Mouse (Mus musculus) left cerebral cortex, postnatal 36 days (tissue): ENCODE results near the gene Fzd10. TPM values are rescaled to one million over a fixed set of nuclear protein-coding genes. Genes with fewer than 3 reads are reported as not detected.

ENCODE experiments used
- DNase-seq, 2 experiments: peaks; one replicate each; pipeline ENCODE4 v3.0.0; 2021 to 2022; ENCODE audit warnings: low spot score in 2 of 2, mixed read lengths in 1 of 2
- intact Hi-C: fragments of 180-260 bp; cut with DNase I; formaldehyde crosslinking; loops from one replicate; pipeline ENCODE4 v1.15.1; 2025
- total RNA-seq, 2 experiments: library from RNA; stranded (reverse); gene quantifications; 2 replicates each; pipeline ENCODE4 v1.2.3; 2021

Gene Fzd10
- total RNA-seq, 2 experiments from 2014 or later = 3.1 to 3.9 TPM

DNA sequence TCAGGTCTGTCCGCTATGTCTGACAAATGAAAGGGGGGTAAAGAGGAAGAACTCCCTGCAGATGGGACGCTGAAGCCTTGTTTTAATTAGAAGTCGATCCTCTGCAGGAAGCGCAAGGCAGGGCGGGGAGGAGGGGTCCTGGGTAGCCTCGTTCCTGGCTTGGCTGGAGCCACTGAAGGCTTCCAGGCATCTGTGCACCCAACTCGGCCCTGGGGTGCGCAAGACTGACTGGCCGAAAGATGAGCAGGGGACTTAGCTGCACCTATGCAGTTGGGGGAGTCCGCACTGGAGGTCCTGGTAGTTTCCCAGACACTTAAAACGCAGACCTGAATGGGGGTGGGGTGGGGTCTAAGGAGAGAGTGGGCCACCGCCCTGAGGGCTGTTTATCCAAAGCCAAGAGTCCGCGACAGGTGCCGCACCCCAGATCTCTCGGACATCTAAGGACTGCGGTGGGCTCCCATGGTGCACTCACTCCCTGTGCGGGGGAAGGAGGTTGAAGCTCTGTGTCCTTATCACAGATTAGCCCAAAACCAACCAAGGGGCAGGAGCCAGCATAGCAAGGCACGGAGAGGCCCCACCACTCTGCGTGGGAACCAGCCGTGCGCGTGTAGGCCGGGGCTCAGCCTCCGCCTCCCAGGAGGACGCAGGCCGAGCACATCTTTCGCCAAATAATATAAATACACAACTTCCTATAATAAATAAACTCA, 1.1 kb upstream of the Fzd10 start:
- intact Hi-C loops = loop anchor here (5.0 kb wide), 1 partner anchor 133 kb away; no protein-coding TSS in a partner anchor
- peak in 1 of 2 experiments; percentile 11 for DNase-seq

DNA sequence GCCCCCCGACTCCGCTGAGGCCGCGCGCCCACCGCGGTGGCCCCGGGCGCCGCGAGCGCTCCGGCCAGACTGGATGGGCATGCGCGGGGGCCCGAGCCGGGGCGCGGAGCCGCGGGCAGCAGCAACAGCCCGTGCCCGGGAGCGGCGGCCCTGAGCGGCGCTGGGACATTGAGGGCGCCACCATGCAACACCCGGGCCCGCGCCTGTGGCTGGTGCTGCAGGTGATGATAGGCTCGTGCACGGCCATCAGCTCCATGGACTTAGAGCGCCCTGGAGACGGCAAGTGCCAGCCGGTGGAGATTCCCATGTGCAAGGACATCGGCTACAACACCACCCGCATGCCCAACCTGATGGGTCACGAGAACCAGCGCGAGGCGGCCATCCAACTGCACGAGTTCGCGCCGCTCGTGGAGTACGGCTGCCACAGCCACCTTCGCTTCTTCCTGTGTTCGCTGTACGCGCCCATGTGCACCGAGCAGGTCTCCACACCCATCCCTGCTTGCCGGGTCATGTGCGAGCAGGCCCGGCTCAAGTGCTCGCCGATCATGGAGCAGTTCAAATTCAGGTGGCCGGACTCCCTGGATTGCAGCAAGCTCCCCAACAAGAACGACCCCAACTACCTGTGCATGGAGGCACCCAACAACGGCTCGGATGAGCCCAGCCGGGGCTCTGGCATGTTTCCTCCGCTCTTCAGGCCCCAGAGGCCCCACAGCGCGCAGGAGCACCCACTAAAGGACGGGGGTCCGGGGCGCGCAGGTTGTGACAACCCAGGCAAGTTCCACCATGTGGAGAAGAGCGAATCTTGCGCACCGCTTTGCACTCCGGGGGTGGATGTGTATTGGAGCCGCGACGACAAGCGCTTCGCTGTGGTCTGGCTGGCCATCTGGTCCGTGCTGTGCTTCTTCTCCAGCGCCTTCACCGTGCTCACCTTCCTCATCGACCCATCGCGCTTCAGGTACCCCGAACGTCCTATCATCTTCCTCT, 684 bp downstream of the Fzd10 start:
- intact Hi-C loops = no loop called here
- DNase-seq = peak in 1 of 2 experiments; percentile 31

DNA sequence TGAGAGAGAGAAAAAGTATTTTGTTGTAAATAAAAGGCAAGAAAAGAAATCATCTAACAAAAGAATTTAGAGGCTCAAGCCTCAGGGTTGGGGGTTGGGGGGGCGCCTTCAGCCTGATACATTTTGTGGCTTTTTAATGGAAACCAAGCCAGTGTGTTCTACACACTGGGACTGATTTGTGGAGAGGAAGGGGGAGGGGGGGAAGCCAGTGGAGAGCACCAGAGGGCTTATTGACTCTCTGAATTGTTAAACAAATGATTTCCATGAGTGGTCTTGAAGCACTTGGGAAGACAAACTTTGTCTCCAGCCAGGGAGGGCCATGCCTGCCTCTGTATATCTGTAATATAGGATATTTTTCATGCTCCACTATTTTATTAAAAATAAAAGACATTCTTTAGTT, 3.0 kb downstream of the Fzd10 start:
- DNase-seq = no peak
- intact Hi-C loops = no loop called here

DNA sequence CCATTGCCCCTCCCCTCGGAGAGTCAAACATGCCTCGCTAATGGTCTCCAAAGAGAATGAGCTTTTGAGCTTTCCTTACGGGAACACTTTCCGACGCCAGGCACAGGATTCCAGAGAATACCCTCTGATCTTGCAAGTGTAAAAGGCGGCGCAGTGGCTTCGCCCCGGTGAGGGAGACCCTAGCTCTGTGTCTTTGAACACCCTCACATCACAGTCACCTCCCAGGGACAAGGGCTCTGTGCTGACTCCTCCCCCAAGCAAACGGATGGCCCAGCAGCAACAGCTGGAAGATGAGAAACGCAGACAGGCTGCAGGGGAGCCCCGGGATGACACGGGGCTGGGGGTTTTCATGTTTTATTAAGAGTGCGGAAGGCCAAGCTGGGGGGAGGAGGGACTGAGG, 6.0 kb downstream of the Fzd10 start:
- no peak for DNase-seq
- intact Hi-C loops = no loop called here

DNA sequence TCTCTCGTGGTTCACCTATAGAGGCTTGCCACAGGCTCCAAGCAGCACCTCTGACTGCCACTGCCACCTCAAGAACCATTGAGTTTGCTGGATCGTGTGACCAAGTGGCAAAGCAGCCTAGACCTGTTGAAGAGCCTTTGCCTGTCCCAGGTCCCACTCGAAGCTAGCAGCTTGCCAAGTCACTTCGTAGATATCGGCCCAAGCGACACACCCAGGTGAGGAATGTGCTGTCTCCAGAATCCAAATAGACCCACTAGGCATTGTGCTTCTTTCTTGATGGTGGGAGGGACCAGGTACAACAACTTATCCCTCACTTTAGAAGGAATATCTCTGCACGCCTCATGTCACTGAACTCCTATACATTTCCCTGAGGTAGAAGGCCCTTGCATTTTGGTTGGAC, 8.4 kb downstream of the Fzd10 start:
- intact Hi-C loops = no loop called here
- no peak for DNase-seq

DNA sequence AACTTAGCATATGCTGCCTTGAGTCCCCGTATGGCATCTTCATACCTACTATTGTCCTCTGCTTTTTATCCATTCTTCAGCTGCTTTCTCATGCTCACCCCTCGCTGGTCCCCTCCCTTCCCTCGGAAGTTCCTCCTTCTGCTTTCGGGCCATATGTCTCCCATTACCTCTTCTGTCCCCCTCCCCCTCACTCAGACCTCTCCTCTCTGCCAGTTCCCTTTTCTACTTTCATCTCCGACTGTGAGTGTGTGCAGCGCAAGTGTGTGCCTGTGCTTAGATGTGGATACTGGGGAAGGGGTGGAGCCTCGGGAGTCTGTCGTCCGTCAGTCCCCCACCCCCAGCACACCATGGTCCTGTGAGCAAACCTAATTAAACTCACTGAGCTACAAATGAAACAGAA, 17.0 kb downstream of the Fzd10 start:
- no peak for DNase-seq
- intact Hi-C loops = no loop called here

DNA sequence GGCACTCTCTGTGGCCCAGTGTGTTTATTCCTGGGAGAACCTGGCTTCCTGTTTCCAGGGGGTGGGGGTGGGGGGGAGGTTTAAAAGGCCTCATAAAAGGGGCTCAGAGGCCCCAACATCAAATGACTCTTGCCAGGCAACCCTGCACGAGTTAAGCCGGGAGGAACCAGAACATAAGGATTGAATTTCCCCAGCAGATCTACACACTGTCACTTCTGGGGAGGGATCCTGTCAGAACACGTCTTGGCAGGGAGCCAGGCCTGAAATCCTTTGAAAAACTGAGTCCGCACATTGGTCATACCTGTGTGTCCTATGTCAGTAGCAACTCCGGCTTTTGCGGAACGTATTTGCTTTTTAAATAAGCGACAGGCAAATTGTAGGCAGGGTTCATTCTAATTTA, 19.3 kb downstream of the Fzd10 start:
- no peak for DNase-seq
- intact Hi-C loops = no loop called here

DNA sequence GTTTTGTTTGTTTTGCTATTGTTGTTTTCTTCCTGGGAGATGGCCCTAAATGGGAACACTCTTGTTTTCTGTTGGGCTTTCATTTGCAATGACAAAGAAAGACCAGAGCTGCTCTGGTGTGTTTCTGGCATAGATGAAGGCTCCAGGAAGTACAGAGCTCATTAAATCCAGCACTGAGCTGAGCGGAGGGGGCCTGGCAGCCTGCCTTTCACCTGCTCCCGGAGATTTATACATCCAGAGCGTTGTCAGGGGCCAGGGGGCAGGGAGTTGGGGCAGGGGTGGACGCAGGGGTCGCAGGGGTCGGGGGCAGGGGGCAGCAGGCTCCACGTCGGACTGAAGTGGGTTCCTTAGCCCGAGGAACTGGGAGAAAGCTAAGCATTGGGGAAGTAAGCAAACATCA, 19.8 kb downstream of the Fzd10 start:
- no peak for DNase-seq
- intact Hi-C loops = no loop called here

DNA sequence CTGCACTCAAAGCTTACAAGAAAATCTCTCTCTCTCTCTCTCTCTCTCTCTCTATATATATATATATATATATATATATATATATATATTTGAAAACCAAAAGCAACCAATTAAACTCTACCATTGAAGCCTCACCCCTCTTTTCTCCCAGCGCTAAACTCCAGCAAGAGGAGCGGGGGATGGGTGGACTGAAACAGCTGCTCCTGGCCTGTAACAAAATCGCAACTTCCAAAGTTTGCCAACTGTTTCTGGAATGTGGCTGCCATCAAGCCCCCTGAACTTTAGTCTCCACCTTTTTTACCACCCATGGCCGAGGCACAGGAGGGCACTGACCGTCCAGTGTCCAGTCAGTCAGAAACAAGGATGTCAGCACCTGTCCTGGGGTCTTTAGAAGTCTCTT, 27.1 kb downstream of the Fzd10 start:
- no peak for DNase-seq
- intact Hi-C loops = no loop called here

DNA sequence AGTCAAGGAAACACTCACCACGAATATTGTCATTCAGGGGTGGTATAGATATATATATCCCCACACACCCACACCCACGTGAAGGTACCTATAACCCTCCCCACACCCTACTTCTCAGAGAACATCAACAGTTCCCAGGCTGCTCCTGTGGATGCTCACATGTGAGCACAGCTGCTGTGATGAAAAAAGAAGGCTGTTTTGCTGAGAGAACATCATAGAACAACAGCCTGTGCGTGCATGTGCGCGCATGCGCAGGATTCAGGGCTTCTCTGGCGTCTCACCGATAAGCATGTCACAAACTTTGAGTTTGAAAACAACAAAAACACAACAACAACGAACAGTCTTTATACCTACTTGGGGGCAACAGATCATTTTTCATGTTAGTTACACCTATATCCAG, 36.0 kb downstream of the Fzd10 start:
- intact Hi-C loops = no loop called here
- no peak for DNase-seq

DNA sequence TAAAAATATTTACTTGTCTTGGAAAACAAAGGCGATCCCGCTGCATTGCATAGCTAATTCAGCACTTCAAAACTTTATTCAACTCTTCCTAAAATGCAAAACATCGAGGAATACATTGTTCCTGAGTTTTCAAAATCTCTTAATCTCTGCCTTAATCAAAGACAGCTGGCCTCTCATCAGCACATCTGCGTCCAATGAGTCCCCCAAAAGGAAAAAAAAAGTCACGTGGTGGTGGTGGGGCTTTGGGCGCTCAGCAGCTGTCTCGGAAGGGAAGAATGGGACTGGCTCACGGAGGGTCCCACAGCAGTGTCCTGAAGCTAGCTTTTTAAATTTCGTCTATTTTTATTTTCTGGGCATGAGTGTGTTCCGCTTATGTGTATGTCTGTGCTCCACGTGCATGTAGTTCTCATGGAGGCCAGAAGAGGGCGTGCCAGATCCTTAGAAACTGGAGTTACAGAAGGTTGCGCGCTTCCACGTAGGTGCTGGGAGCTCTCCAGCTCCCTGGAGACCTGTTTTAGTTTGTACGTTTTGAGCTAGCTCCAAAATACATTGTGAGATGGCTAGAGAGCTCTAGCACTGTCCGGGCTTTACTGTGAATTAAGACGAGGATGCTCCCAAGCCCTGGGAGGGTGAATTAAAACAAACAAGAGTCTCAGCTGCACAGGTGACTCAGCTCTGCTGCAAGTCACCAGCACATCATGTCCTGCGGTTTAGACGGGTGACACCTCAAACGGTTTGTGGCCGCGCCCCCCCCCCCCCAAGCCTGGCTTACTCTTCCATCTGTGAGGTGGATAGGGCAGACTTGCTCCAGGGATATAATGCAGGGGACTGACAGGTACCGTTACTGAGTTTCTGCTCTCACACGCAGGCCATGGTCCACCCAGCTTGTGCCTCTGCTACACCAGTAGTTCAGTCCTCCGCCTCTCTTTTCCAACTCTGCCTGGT, 36.7 kb downstream of the Fzd10 start:
- DNase-seq = no peak
- intact Hi-C loops = no loop called here

DNA sequence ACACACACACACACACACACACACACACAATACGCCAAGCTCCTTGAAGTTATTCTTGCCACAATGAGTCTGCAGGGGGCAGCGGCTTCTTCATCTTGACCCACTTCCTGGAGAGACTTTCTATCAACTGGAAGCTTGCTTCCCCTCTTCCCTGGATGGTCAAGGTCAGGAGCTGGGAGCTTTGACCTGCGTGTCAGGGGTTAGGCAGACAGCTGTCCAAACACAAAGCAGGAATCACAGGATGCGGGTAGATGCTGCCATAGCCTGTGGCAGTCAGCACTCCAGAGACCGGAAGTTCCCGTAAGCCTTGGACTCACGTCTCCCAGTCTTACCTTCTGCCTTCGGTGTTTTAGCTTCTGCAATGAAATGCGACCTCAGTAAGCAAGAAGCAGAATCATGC, 38.1 kb downstream of the Fzd10 start:
- intact Hi-C loops = no loop called here
- no peak for DNase-seq

DNA sequence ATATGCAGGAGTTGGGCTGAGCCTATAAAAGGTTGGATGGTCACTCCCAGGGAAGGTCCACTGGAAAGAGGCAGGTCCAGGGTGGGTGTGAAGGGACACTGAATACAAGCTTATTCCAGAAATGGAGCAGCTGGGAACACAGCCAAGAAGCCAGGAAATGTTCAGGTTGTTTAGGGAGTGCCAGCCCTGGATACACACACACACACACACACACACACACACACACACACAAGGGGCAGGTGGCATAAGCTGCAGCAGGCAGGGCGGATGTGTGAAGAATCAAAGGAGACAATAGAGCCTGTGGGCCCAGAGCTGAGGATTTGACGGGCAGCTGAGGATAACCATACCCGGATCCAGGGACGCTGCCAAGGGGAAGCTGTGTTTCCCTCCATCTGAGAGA, 42.4 kb downstream of the Fzd10 start:
- no peak for DNase-seq
- intact Hi-C loops = no loop called here

DNA sequence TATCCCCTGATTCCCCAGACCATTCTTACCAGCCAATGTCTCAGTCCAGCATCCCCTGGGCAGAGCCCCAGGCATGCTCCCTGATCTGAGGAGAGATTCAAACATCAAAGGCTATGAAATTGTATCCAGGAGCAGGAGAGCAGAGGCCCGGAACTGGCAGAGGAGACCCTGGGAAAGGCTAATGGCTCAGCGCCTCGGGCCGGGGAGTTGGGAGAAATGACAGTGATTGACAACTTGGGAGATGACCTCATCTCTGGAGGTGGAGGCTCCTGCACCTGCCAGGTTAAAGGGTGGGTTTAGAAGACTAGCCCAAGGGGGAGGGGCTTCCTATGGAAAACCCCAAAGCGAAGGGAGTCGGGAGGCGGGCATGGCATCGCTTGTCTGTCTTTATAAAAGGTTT, 45.1 kb downstream of the Fzd10 start:
- intact Hi-C loops = no loop called here
- DNase-seq = no peak

DNA sequence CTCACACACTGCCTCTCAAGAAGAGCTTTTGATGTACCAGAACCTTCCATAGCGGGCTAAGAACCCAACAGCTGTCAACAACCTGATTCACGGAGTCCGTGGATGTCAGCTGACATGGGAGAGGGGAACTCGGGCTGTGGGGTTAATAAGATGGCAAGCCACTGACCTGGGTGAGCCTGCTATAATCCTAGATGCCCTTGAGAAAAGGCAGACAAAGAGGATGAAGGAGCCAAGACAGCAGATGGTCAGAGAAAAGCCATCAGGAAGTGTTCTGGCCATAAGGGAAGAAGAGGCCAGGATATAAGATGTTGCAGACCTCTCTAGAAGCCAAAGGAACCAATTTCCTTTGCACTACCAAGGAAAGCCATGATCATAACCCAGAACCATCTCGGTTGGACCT, 45.6 kb downstream of the Fzd10 start:
- intact Hi-C loops = no loop called here

DNA sequence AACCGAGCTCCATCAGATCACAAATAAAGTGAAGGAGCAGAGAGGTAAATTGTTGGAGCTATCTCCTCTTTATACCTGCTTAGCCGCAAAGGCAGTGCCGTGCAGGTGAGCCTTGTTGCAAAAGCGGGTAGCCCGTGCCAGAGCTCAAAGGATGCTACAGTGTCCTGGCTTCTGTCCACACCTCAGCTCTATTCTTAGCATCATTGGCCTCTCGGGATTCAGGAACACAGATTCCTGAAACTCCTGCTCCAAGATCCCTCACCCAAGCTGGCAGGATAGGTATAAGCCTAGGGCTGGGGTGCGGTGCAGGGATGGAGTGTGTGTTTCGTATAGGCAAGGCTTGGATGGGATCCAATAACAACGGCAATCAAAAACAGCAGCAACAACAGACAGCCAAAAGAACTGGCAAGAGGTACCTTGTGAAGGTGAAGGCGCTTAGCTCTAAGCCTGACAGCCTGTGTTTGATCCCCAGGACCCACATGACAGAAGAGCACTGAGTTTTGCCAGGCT, 46.6 kb downstream of the Fzd10 start:
- no peak for DNase-seq
- intact Hi-C loops = no loop called here

More for the DNA sequence above, 45.6 kb downstream of the Fzd10 start:
- DNase-seq = no peak

DNA sequence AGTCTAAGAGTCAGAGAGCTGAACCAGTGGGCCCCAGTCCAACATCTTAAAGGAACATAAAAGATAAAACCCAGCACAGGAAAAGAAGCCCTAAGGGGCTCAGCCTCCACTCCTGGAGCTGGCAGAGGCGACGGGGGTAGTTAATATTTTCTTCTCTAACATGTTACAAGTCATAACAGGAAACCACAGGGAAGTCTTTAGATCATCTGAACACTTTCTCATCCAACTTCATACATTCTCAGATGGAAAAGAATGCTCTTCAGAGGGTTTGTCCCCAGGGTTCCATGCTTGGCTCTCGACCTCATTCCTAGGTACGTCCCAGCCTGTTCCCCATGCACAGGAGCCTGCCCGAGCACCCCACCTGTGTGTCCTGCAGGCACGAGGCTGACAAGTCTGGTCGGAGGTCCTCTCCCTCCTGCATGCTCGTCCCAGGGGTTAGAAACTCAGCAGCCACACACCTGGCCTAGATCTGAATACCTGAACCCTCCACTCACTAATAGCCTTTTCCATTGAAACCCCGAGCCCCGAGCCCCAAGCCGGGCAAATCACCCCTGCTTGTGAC, 48.8 kb downstream of the Fzd10 start:
- DNase-seq = no peak
- intact Hi-C loops = no loop called here
